ENCODE assay signal across 9 mouse cellular contexts in genomic region chr6:48177936-48178335, GRCm38 (mm10).
DNase-seq lines count a peak whose midpoint lies in the region; ATAC-seq and TF ChIP-seq lines count a peak whose summit lies in the region.
"Had no signal": no experiment of that assay in that cellular context is flagged by ENCODE, and none has a peak within 500 bp of the region (broad histone marks: within the 10 kb centered on the region; RNA-seq: fewer than 3 reads in every experiment).

No protein-coding gene starts in this region.

- H3K9ac ChIP-seq in heart, adult 2 months (ENCODE audit: low read depth, low read length), result no peak overlapping the region
- no peak overlapping the region for H3K9ac ChIP-seq in heart, embryonic 12.5 days
- H3K9ac ChIP-seq: liver, embryonic 13.5 days had no signal

- peak; percentile 63 for TF ChIP-seq CTCF in heart, adult 2 months (IDR thresholded peaks at IDR 0.05)
- peak; percentile 33 for TF ChIP-seq CTCF in E14TG2a.4 (conservative IDR thresholded peaks at IDR 0.05; ENCODE audit: low read length)

- WGBS in heart, adult 2 months, result 6% methylated on average over 2 of the region's 2 CpGs
- 2% methylated on average over 2 of the region's 2 CpGs for WGBS in heart, embryonic 12.5 days

- H3K27ac ChIP-seq in heart, adult 2 months, result no peak overlapping the region
- H3K27ac ChIP-seq in heart, embryonic 12.5 days (ENCODE audit: poor library complexity, severe bottlenecking), result no peak overlapping the region
- H3K27ac ChIP-seq: liver, embryonic 13.5 days had no signal

- DNase-seq in heart, adult 2 months, result peak in 1 of 2 experiments; percentile 13
- DNase-seq in cerebellum, adult 18-20 months, result peak; percentile 78 to 80
- peak; percentile 30 to 58 for DNase-seq in frontal cortex, postnatal 10 days (ENCODE audit: low spot score in 2 of 2)
- peak; percentile 25 to 64 for DNase-seq in layer of hippocampus, adult 8-10 months (ENCODE audit: low spot score in 2 of 2)
- DNase-seq in mesoderm, embryonic 11.5 days (ENCODE audit: low read depth, low spot score), result peak; percentile 80
- peak; percentile 22 to 52 for DNase-seq in thymus, postnatal 10 days (ENCODE audit: low spot score in 2 of 2)
- DNase-seq: liver, embryonic 13.5 days had no signal

- no peak for TF ChIP-seq POLR2A in heart, adult 2 months (IDR thresholded peaks at IDR 0.05; ENCODE audit: insufficient read depth, low read depth, low read length)

- no peak for TF ChIP-seq EP300 in heart, adult 2 months (IDR thresholded peaks at IDR 0.05; ENCODE audit: insufficient read depth, low read depth, low read length)

- no peaks in the 10 kb centered on the region for H3K36me3 ChIP-seq in heart, adult 2 months (ENCODE audit: control insufficient read depth, insufficient read depth, low read length)
- no peaks in the 10 kb centered on the region for H3K36me3 ChIP-seq in heart, embryonic 12.5 days
- no peaks in the 10 kb centered on the region for H3K36me3 ChIP-seq in E14TG2a.4 (ENCODE audit: insufficient read depth, low read length)
- H3K36me3 ChIP-seq: liver, embryonic 13.5 days had no signal

- intact Hi-C loops in heart, adult 2 months (cut with DNase I), result loop anchor here (5.0 to 10.0 kb wide), 5 partner anchors 219 to 594 kb away; partner anchors contain the start of genes Atp6v0e2, Gimap3 and Krba1

- no peaks in the 10 kb centered on the region for H3K27me3 ChIP-seq in heart, adult 2 months (ENCODE audit: control insufficient read depth, insufficient read depth, low read length)
- no peaks in the 10 kb centered on the region; the same call in 1 of the 2 replicates for H3K27me3 ChIP-seq in heart, embryonic 12.5 days (replicated peaks)
- peaks cover 5% of the 10 kb centered on the region; the same call in 1 of the 2 replicates for H3K27me3 ChIP-seq in E14TG2a.4 (ENCODE audit: insufficient read depth, low read length)
- H3K27me3 ChIP-seq: liver, embryonic 13.5 days had no signal

- ATAC-seq in heart, embryonic 12.5 days (ENCODE audit: insufficient number of reproducible peaks, low FRiP score), result no peak

- H3K4me1 ChIP-seq in heart, adult 2 months (ENCODE audit: control insufficient read depth, insufficient read depth, low read length), result no peaks in the 10 kb centered on the region
- no peaks in the 10 kb centered on the region for H3K4me1 ChIP-seq in heart, embryonic 12.5 days (replicated peaks)
- H3K4me1 ChIP-seq in E14TG2a.4 (replicated peaks; ENCODE audit: low read depth, low read length), result no peaks in the 10 kb centered on the region; the same call in 1 of the 2 replicates
- H3K4me1 ChIP-seq: liver, embryonic 13.5 days had no signal

- no peaks in the 10 kb centered on the region for H3K79me2 ChIP-seq in heart, adult 2 months (replicated peaks; ENCODE audit: control insufficient read depth, insufficient read depth, low read length)

- no peaks in the 10 kb centered on the region for H3K9me3 ChIP-seq in heart, embryonic 12.5 days (replicated peaks)
- H3K9me3 ChIP-seq in E14TG2a.4 (ENCODE audit: low read length), result no peaks in the 10 kb centered on the region
- H3K9me3 ChIP-seq: liver, embryonic 13.5 days had no signal

- no peak overlapping the region for H3K4me3 ChIP-seq in heart, adult 2 months
- H3K4me3 ChIP-seq in heart, embryonic 12.5 days, result no peak overlapping the region
- H3K4me3 ChIP-seq in E14TG2a.4 (replicated peaks; ENCODE audit: low read length), result no peak overlapping the region
- H3K4me3 ChIP-seq: liver, embryonic 13.5 days had no signal

- no peak overlapping the region for H3K4me2 ChIP-seq in heart, embryonic 12.5 days
- H3K4me2 ChIP-seq: liver, embryonic 13.5 days had no signal
